Mouse (Mus musculus): ENCODE data around the gene Arv1. TPM values are rescaled to one million over a fixed set of nuclear protein-coding genes. Genes with fewer than 3 reads are reported as not detected.

Gene Arv1
- polyA plus RNA-seq (2012; rRNA removed): 27.6 and 32.5 TPM in 2 replicates

DNA sequence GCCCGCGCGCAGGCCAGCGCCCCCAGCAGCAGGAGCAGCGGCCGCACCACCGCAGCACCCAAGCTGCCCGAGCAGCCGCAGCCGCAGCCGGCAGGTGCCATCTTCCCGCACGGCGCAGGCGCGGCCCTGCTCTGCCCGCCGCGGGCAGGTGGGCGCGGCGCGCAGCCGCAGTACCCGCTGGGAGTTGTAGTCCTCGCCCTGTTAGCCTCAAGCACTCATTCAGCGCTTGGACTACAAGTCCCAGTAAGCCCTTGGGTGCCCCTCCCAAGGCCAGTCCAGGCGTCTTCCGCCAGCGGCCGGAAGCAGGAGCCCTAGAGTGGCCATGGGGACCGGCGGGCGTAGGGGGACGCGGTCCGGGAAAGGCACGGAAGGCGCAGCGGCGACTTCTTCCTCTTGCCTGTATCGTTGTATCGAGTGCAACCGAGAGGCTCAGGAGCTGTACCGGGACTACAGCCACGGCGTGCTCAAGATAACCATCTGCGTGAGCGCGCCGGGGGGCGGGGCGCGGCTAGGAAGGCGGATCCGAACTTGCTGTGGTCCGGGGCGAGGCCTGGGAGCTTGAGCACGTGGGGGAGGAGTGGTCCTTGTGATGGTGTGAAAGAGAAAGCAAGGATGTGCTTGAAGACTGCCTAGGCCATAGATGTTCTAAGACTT is at the start of gene Arv1, which contains the start of gene Ttc13:
Arv1 (plus strand) TSS at position 278 of the 654 bp plus-strand sequence.
Ttc13 (minus strand) TSS at position 122 of the 654 bp plus-strand sequence.

GRCm38 (mm10) chr8:124751709-124752173 is 29.8 kb downstream of the Arv1 start, which contains the start of gene Fam89a:
Fam89a (minus strand) TSS chr8:124751832.

Other genes starting within 250 kb of the Arv1 start
- gene Cog2, start 201.4 kb upstream of the Arv1 start, polyA plus RNA-seq (2012; rRNA removed): 27.5 and 28.2 TPM in 2 replicates
- gene Agt, start 152.4 kb upstream of the Arv1 start, polyA plus RNA-seq (2012; rRNA removed): 163 and 220 TPM in 2 replicates
- gene Capn9, start 146.0 kb upstream of the Arv1 start, polyA plus RNA-seq (2012; rRNA removed): 0.07 and 0.18 TPM in 2 replicates
- gene 2310022B05Rik, start 58.8 kb upstream of the Arv1 start, polyA plus RNA-seq (2012; rRNA removed): 69.5 and 83.6 TPM in 2 replicates
- 25.6 and 26.2 TPM in 2 replicates for gene Ttc13, start 156 bp upstream of the Arv1 start, polyA plus RNA-seq (2012; rRNA removed)
- gene Fam89a, start 29.7 kb downstream of the Arv1 start, polyA plus RNA-seq (2012; rRNA removed): 0.53 and 0.94 TPM in 2 replicates
- 0.10 and 0.12 TPM in 2 replicates for gene Trim67, start 71.0 kb downstream of the Arv1 start, polyA plus RNA-seq (2012; rRNA removed)
- gene Gnpat, start 140.9 kb downstream of the Arv1 start, polyA plus RNA-seq (2012; rRNA removed): 46.1 and 47.2 TPM in 2 replicates
- gene 2810004N23Rik, start 141.0 kb downstream of the Arv1 start, polyA plus RNA-seq (2012; rRNA removed): 16.1 and 18.5 TPM in 2 replicates
- gene Exoc8, start 175.6 kb downstream of the Arv1 start, polyA plus RNA-seq (2012; rRNA removed): 19.1 and 21.5 TPM in 2 replicates
- 15.8 and 20.7 TPM in 2 replicates for gene Sprtn, start 175.7 kb downstream of the Arv1 start, polyA plus RNA-seq (2012; rRNA removed)
- gene Egln1, start 227.2 kb downstream of the Arv1 start, polyA plus RNA-seq (2012; rRNA removed): 40.2 and 57.6 TPM in 2 replicates

All from ovary, adult 2 months (tissue).